Mouse (Mus musculus): ENCODE measurements at regions not wholly inside any gene's neighbourhood (a gene's known extent, or its start where the extent isn't known, plus 50 kb on each side); places are given as distances from the start of the nearest gene placed in this dataset.
A peak's percentile ranks its signal among the peaks of the same experiment; 100 is the strongest.

DNA sequence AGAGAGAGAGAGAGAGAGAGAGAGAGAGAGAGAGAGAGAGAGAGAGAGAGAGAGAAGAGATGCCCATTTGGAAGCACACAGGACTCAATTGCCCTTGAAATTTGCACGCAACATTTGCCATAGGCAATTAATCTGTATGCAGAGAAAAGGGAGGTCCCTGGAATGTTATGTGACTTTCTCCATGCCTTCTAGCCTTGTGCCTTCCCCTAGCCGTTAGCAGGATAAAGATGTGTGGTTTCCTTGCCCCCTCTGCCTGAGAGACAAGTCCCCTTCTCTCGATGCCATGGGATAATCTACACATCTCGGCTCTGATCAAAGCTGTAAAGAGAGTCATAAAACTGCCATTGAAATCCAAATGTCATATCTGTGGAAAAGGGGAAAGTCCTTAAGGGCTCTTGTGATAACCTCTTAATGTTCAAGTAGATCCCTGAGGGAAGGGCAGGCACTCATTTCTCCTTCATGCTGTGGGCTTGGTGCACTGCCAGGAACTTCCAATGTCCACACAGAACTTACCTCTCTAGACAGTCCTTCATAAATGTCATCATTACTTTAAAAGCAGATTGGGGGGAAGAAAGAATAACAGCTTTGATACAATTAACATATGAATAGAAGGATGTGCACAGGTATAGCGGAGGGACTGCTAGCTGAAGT lies 106.9 kb upstream of the Gm10295 start:
- TF ChIP-seq CTCF (IDR thresholded peaks at IDR 0.05; ENCODE audit: borderline replicate concordance, extremely low read depth, insufficient read depth, insufficient read length) = no peak
- no peak for TF ChIP-seq POLR2A (IDR thresholded peaks at IDR 0.05; ENCODE audit: borderline replicate concordance, extremely low read depth, insufficient read depth, insufficient read length, poor library complexity, severe bottlenecking)
- no peak for DNase-seq (ENCODE audit: low read depth)

DNA sequence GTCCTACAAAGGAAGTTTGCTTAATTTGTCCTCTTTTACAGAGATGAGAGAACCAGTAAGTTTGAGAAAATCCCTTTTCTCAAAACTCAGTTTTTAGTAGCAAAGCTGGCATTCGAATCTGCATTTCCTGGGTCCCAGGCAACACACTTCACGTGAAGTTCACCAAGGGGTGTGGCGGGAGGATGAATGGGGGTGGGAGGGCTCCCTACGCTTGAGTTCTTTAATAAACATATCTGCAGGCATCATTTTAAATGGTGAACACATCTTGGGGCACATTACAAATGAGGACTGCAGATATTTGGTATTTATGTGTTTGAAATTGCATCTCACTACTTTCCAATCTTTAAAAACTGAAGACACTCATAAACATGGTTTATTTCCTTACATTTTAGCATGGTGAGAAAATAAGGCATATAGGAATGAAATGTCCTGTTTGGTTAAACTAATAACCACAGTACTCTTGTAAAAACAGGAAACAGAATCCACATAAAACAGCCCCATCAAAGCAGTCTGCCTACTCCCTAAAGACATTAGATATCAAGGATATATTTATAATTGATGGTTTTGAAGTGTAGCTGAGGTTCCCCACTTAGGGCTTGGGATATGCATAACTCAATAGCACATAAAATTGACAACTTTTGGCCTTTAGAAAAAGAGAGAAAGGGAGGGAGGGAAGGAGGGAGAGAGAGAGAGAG lies 106.3 kb upstream of the Gm10295 start:
- TF ChIP-seq POLR2A (IDR thresholded peaks at IDR 0.05; ENCODE audit: borderline replicate concordance, extremely low read depth, insufficient read depth, insufficient read length, poor library complexity, severe bottlenecking) = no peak
- no peak for DNase-seq (ENCODE audit: low read depth)

GRCm38 (mm10) chr7:71456421-71456820 lies 105.1 kb upstream of the Gm10295 start:
- no peak for DNase-seq (ENCODE audit: low read depth)
- no peak for TF ChIP-seq POLR2A (IDR thresholded peaks at IDR 0.05; ENCODE audit: borderline replicate concordance, extremely low read depth, insufficient read depth, insufficient read length, poor library complexity, severe bottlenecking)

- TF ChIP-seq POLR2A (IDR thresholded peaks at IDR 0.05; ENCODE audit: borderline replicate concordance, extremely low read depth, insufficient read depth, insufficient read length, poor library complexity, severe bottlenecking) = no peak
- no peak for TF ChIP-seq CTCF (IDR thresholded peaks at IDR 0.05; ENCODE audit: borderline replicate concordance, extremely low read depth, insufficient read depth, insufficient read length)
- no peak for DNase-seq (ENCODE audit: low read depth)
Observed at GRCm38 (mm10) chr7:71440330-71441240, 89.3 kb upstream of the Gm10295 start.

DNA sequence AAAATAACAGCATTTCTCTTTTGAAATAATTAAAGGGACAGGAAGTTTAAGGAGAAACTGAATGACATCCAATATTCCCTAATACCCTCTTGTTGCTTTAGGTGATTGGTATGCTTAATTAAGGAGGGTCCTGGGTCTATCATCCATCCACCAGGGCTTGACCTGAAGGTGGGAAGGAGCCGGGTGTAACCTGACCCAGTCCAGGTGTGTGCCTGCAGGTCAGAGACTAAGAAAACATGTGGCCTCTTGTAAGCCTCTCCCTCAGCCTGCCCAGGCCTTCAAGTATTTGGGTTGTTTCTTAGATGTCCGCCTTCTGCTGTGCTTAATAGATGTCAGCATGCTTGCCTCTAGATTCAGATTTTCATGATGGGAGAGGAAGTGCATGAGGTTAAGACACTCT lies 74.7 kb upstream of the Gm10295 start:
- DNase-seq (ENCODE audit: low read depth) = no peak
- TF ChIP-seq POLR2A (IDR thresholded peaks at IDR 0.05; ENCODE audit: borderline replicate concordance, extremely low read depth, insufficient read depth, insufficient read length, poor library complexity, severe bottlenecking) = no peak
- no peak for TF ChIP-seq CTCF (IDR thresholded peaks at IDR 0.05; ENCODE audit: borderline replicate concordance, extremely low read depth, insufficient read depth, insufficient read length)

DNA sequence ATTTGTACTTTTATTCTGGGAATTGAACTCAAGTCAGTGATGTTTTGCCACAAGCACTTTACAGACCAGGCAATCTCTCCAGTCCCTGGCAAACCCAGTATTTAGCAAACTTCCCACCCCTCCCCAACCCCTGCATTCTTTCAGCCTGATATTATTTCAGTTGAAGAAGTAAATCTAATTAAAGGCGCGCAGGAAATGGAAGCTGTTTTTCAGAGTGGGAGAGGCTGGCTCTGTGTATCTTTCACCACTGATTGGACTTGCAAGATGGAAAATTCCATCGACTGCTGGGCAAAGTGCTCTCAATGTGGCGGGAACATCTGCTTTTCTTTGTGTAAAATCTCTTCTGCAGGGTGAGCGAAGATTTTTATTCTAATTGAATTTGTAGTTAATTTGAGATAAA lies 68.0 kb upstream of the Gm10295 start:
- DNase-seq (ENCODE audit: low read depth) = no peak

DNA sequence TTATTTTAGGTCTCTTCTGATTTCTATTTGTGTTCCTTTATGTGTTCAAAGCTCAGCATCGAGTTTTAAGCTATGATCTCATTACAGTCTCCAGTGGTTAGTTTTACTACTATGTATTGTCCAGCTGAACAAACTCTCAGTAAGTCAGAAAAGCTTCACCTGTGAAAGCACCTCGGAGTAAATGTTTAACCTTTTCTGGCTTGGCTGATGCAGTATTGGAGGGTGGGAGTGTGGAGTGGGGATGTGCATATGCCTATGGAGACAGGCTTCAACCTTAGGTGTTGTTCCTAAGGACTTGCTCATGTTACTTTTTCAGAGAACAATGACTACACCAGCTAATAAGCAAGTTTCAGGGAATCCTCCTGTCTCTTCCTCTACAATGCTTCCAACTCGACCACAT lies 67.6 kb upstream of the Gm10295 start:
- no peak for TF ChIP-seq CTCF (IDR thresholded peaks at IDR 0.05; ENCODE audit: borderline replicate concordance, extremely low read depth, insufficient read depth, insufficient read length)
- TF ChIP-seq POLR2A (IDR thresholded peaks at IDR 0.05; ENCODE audit: borderline replicate concordance, extremely low read depth, insufficient read depth, insufficient read length, poor library complexity, severe bottlenecking) = no peak

More for the DNA sequence above, 68.0 kb upstream of the Gm10295 start:
- no peak for TF ChIP-seq CTCF (IDR thresholded peaks at IDR 0.05; ENCODE audit: borderline replicate concordance, extremely low read depth, insufficient read depth, insufficient read length)
- TF ChIP-seq POLR2A (IDR thresholded peaks at IDR 0.05; ENCODE audit: borderline replicate concordance, extremely low read depth, insufficient read depth, insufficient read length, poor library complexity, severe bottlenecking) = no peak

DNA sequence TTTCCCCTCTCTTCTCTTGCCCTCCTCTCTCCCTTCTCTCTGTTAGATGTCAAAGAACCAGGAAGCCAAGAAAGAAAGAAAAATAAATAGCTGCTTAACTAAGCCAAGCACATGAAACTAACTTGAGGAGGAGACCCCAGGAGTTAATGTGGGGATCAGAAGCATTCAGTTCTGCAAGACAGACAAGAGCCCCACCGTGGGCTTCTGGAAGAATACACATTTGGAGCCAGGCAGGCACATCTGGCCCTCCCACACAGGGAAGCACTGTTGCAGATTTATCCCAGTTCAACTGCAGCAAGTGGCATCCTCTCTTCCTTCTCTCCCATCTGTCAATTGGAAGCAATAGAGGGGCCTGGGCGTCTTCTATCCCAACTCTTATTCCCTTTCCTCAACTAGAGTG lies 63.5 kb upstream of the Gm10295 start:
- TF ChIP-seq POLR2A (IDR thresholded peaks at IDR 0.05; ENCODE audit: borderline replicate concordance, extremely low read depth, insufficient read depth, insufficient read length, poor library complexity, severe bottlenecking) (no peak), CTCF (IDR thresholded peaks at IDR 0.05; ENCODE audit: borderline replicate concordance, extremely low read depth, insufficient read depth, insufficient read length) (no peak)
- DNase-seq (ENCODE audit: low read depth) = no peak

More for the DNA sequence above, 67.6 kb upstream of the Gm10295 start:
- no peak for DNase-seq (ENCODE audit: low read depth)

DNA sequence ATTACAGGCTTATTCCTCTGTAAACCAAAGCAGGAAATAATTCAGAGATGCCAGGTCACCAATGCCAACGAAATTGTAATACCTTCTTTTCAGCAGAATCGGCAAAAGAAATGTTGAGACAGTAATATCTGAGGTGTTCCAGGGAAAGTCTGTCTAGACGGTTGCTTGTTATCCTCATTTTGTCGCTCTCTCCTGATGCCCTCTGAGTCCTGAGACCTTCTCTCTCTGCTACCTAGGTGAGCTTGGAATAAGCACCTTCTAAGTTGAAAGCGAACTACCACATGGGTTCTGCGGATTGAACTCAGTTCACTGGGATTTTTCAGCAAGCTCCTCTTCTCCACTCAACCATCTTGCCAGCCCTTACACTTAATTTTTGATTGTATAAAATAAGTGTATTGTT lies 61.8 kb upstream of the Gm10295 start:
- DNase-seq (ENCODE audit: low read depth) = no peak
- no peak for TF ChIP-seq POLR2A (IDR thresholded peaks at IDR 0.05; ENCODE audit: borderline replicate concordance, extremely low read depth, insufficient read depth, insufficient read length, poor library complexity, severe bottlenecking)
- no peak for TF ChIP-seq CTCF (IDR thresholded peaks at IDR 0.05; ENCODE audit: borderline replicate concordance, extremely low read depth, insufficient read depth, insufficient read length)

- TF ChIP-seq CTCF (IDR thresholded peaks at IDR 0.05; ENCODE audit: borderline replicate concordance, extremely low read depth, insufficient read depth, insufficient read length) = peak; percentile 95
- no peak for TF ChIP-seq POLR2A (IDR thresholded peaks at IDR 0.05; ENCODE audit: borderline replicate concordance, extremely low read depth, insufficient read depth, insufficient read length, poor library complexity, severe bottlenecking)
- peak; percentile 96 for DNase-seq (ENCODE audit: low read depth)
Observed at GRCm38 (mm10) chr7:71412079-71412478, 60.8 kb upstream of the Gm10295 start.

GRCm38 (mm10) chr7:71411293-71412011 lies 60.2 kb upstream of the Gm10295 start:
- TF ChIP-seq POLR2A (IDR thresholded peaks at IDR 0.05; ENCODE audit: borderline replicate concordance, extremely low read depth, insufficient read depth, insufficient read length, poor library complexity, severe bottlenecking) = no peak
- TF ChIP-seq CTCF (IDR thresholded peaks at IDR 0.05; ENCODE audit: borderline replicate concordance, extremely low read depth, insufficient read depth, insufficient read length) = no peak
- DNase-seq (ENCODE audit: low read depth) = peak; percentile 64
